Mouse (Mus musculus): ENCODE measurements at regions not wholly inside any gene's neighbourhood (a gene's known extent, or its start where the extent isn't known, plus 50 kb on each side); places are given as distances from the start of the nearest gene placed in this dataset.
A peak's percentile ranks its signal among the peaks of the same experiment; 100 is the strongest.
"Not testable (repeated sequence)": the region's sequence is repeated elsewhere in the genome, so short reads cannot be mapped to it uniquely, and the experiment has no call there.

DNA sequence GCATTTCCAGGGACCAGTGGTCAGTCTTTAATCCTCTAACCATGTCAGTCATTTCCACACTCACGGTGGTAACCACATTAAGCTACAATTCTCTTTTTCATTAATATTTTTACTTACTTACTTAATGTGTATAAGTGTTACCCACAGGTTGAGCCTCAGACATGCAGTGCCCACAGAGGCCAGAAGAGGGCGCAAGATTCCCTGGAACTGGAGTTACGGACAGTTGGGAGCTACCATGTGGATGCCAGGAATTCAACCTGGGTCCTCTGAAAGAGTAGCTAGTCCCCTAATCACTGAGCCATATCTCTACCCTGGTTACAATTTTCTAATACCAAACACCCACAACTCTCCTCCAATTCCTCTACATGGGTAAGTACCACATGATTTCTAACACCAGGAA is 420.5 kb downstream of the Lrig3 start:
- peak; percentile 35; the same call in 1 of the 2 replicates for ATAC-seq (ENCODE audit: poor library complexity, severe bottlenecking)

DNA sequence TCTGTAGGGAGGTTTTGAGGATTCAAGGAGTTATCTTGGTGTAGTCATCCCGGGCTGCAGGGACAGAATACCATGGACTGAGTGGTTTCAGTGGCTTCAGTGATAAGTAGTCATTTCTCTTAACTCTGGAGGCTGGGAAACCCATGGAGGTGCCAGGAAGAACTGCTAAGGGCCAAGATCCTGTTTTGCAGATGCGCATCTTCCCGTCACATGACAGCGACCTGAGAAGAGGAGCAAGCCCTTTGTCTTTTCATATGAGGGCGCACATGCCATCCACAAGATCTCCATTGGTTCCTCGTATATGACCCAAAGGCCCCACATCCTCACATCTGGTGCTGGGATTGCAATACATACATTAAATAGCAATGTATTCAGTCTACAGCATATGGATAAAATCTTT is 419.7 kb downstream of the Lrig3 start:
- no peak for ATAC-seq (ENCODE audit: poor library complexity, severe bottlenecking)

DNA sequence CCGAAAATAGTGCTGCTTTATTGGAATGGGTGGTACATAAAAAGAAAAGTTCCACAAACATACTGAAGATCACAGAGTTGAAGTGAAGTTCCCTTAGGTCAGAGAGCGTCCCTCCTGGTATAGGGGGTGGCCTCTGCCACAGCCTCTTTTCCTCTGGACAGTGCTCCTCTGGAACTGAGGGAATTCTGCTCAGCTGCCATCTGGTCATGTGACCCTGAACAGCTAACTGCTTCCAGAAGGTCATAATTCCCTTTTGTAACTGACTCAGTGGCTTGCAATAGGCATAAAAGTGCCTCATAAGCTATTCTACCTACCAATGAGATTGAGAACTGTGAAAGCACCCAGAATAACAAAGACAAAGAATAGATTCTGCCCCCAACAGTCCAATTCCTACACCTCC is 414.4 kb downstream of the Lrig3 start:
- ATAC-seq (ENCODE audit: poor library complexity, severe bottlenecking) = no peak

DNA sequence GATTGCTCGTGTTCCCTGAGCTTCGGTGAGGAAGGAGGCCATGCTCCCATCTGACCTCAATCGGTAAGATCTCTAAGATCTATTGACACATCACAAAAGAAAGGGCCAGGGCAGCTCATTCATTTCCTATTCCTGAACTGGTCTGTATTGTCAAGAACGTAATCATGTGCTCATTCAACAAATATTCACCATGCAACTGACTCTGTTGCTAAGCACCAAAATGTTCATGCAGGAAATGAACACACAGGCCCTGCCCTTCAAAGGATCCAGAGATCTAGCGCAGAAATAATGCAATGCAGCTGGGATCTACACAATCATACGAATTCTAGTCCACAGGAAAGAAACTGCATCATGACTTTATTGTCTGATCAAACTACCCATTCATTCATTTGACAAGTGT is 413.3 kb downstream of the Lrig3 start:
- no peak for ATAC-seq (ENCODE audit: poor library complexity, severe bottlenecking)

DNA sequence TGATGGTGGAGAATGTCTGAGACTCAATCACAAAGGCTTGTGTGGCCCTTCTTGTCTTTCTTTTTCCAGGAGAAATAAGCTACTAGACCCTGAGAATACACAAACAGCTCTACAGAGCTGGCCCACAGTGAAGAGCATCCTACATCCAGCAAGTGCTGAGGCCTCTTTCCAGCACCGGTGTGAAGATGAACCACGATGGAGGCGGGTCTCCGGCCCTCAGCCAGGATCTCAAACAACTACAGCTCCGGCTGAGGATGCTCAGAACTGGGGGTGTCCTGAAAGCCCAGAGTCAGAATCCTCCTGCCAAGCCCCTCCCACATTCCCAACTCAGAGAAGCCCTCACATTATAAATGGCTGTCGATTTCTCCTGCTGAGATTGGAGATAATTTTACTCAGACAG is 407.9 kb downstream of the Lrig3 start:
- ATAC-seq (ENCODE audit: poor library complexity, severe bottlenecking) = no peak

DNA sequence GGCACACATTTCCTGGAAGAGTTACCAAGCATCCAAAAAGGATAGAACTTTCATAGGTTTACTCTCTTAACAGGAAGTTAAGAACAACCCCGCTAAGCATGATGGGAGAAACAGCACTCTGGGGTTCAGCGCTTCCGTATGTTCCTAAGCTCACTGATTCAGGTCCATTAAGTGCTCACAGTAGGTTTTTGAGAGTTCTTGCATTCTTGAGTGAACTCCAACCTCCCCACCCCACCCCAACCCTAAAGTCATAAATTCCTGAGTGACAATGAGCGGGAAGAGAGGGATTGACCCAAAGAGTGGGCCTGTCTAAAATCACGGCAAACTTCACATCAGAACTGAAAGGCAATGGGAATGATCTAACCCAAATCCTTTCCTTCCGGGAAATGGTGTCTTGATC is 405.9 kb downstream of the Lrig3 start:
- no peak for ATAC-seq (ENCODE audit: poor library complexity, severe bottlenecking)

DNA sequence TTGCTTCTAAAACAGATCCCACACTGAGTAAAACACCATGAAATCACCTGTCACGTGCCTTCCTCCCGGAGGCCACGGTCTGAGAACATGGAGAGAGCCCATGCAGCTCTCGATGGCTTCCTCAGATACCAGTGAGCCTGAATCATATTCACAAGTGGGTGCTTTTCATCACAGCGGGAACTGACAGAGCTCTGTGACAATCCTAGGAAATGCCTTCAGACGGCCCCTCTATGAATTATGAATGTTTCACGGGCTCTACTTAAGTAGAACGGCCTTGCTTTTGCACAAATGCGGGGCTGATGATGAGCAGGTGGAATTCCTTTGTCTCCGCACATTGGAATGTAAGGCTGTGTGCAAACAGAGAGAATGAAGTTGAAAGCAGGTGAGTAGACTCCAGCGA is 383.1 kb downstream of the Lrig3 start:
- no peak for ATAC-seq (ENCODE audit: poor library complexity, severe bottlenecking)

DNA sequence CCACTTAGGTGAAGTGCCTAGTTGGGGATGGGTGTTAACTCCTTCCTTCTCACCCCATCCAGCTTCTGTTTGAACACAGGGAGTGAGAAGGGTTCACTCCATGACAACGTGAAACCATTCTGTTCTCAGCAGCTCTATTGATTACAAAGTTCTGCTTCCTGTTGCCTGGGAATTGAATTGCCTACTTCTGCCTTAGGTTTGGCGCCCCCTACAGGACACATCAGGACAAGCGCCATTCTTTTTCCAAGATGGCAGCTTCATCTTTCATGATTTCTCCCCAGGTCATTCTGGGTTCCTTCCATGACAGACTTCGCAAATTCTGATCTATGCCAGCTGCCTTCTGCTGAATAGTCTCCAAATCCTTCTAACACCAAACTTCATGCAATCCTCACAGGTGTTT is 371.5 kb downstream of the Lrig3 start:
- ATAC-seq (ENCODE audit: poor library complexity, severe bottlenecking) = no peak

DNA sequence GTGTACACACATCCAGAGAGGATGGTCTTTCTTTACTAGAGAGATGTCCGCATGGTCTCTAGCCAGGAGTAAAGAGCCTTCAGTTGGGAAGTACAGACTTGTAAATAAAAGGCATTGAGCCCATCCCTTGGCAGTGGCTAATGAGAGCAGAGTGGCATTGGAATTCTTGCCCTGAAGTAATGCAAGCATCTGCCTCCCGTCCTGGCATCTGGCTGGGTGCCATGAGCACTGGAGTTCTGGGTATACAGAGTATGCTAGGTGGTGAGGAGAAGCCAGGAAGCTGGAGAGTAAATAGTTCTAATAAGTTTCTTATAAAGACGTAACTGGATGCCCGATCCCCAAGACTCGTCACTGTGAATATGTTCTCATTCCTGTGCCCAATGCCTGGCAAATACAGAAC is 367.8 kb downstream of the Lrig3 start:
- no peak for ATAC-seq (ENCODE audit: poor library complexity, severe bottlenecking)

DNA sequence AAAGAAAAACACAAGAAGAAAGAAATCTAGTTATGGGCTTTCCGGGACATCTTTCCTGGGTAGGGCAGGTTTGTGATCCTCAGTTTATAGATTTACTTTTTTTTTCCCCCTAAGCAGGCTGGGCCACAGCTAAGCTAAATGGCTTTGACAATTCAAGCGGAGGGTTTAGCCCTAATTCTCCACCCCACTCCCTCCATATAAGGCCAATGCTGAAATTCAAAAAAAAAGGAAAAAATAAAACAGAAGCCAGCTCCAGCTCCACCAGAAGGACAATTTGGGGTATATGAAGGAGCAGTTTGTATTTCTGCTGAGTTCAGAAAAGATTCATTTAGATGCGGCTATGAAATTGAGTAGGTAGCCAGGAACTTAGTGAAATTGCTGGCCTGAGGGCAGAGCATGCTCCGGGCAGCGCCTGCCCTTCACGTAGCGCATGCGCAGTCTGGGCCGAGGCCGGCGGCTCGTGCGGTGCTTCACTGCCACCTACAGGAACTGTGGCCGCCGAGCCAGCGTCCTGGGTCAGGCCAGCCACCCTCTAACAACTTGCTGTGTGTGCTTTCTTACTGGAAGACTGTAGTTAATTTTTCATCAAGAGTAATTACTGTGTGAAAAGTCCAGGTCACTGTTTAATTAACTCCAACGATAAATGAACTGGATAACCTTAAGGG is 364.5 kb downstream of the Lrig3 start:
- ATAC-seq (ENCODE audit: poor library complexity, severe bottlenecking) = peak; percentile 99

DNA sequence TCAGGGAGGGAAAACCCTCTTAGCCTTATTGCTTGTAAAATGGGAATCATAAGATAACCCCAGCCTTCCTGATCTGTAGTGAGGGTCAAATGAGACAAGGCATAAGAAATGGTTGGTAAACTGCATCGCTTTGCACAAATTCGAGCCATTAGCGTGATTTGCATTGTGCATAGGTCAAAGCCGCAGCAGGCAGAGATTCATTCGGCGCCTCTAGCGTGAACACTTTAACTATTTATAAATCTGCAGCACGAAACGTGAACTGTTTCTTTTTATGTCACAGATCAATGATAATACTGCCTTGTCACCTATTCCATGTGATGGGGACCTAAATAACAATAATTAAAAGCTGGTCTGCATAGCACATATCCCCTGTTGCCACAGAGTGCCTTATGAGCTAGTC is 354.9 kb downstream of the Lrig3 start:
- no peak for ATAC-seq (ENCODE audit: poor library complexity, severe bottlenecking)

DNA sequence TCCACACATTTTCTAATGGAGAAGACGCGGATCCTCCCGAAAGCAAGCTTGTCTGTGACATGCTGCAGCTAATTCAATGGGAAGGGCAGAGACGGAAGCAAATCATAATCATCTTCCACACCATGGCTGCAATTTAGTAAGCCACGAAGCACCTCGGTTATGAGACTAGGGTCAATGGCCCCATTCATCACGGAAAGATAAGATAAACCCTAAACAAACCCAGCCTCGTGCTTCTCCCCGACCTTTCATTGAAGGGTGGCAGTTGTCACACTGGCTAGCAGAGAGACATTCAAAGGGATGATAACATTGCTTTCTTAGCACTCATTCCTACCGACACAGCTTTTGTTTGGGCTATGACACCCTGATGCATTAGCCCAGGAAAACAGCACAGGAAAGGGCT is 353.8 kb downstream of the Lrig3 start:
- ATAC-seq (ENCODE audit: poor library complexity, severe bottlenecking) = no peak

DNA sequence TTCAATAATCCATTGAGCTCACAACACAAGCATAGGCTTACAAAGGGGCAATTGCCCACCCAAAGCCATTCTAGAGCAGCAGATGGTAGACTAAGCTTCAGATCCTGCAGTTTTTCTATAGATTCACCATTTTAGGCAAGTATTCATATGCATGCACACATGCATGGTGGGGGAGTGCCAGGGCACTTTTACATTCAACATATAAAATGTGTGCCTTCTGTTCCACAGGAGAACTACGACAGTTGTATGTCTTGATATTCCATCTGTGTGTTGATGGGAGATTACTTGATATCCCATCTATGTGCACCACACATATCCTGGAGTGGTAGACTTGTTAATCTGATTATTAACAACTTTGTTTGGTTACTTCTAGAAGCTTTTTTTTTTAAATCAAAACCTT is 334.0 kb downstream of the Lrig3 start:
- no peak for ATAC-seq (ENCODE audit: poor library complexity, severe bottlenecking)

DNA sequence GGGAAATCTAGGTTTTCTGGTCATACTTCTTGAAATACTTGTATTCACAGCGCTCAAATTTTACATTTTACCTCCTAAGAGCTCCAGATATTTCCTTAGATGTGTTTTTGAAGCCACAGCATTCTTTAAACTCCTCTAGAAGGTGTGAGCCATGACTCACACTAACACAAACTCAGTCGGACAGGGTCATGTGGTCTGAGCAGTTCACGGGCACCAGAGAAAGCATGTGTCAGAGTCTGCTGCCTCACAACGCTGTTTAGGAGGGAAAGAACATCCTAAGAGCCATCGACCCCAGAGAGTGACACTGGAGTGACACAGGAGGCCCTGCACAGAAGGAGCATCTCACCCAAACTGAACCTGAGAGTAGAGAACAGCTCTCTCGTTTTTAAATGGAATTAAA is 332.2 kb downstream of the Lrig3 start:
- no peak for ATAC-seq (ENCODE audit: poor library complexity, severe bottlenecking)

DNA sequence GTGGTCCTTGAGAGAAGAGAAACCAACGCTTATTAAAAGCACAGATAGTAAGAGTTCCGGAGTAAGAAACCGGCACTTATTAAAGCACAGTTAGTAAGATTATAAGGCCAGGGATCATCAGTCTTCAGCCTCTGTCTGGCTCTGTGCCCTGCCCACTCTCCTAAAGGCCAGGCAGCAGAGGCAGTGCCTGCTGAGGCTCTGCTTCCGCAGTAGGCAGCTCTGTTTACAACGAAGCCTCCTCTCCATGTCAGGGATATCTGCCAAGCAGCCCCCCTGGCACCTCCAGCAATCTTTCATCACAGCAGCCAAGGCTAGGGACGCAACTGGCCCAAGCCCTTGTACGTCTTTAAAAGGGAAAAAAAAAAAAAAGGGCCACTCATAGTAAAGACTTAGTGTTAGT is 329.9 kb downstream of the Lrig3 start:
- no peak for ATAC-seq (ENCODE audit: poor library complexity, severe bottlenecking)

DNA sequence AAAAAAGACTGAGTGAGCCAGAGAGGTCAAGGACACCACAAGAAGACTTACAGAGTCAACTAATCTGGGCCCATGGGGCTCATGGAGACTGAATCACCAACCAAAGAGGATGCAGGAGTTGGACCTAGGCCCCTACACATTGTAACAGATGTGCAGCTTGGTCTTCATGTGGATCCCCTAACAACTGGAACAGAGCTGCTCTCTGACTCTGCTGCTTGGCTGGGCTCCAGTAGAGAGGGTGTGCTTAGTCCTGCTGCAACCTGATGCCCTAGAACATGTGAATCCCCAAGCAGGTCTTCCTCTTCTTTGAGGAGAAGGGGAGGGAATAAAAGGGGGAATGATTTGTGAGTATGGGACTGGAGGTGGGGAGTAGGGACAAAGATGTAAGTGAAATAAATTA is 325.8 kb downstream of the Lrig3 start:
- ATAC-seq (ENCODE audit: poor library complexity, severe bottlenecking) = no peak

DNA sequence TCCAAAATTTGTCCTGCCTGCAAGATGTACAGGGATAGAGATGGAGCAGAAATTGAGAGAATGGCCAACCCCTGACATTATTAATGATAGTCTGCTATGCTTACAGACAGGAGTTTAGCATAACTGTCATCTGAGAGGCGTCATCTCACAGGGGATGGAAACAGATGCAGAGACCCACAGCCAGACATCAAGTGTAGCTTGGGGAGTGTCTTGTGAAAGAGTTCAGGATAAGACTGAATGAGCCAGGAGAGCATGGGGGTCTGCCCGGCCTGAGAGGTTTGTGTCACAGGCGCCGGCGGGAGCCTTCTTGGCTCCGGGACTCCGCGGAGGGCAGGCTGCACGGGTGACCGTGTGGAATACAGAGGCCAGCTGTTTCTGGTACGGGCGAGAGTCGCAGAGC is 319.1 kb downstream of the Lrig3 start:
- ATAC-seq (ENCODE audit: poor library complexity, severe bottlenecking) = not testable (repeated sequence)

DNA sequence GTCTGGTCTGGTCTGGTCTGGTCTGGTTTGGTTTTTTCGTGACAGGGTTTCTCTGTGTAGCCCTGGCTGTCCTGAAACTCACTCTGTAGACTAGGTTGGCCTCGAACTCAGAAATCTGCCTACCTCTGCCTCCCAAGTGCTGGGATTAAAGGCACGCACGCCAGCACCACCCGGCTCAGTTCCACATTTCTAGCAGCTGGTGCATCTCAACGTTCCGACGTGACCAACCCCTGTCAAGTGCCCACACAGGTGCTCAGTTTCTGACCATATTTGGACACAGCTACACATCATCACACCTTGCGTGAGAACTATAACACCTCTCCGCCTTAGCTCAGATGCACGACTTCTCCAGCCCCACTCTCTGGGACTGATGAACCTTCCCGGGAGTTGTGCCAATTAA is 304.4 kb downstream of the Lrig3 start:
- ATAC-seq (ENCODE audit: poor library complexity, severe bottlenecking) = no peak

DNA sequence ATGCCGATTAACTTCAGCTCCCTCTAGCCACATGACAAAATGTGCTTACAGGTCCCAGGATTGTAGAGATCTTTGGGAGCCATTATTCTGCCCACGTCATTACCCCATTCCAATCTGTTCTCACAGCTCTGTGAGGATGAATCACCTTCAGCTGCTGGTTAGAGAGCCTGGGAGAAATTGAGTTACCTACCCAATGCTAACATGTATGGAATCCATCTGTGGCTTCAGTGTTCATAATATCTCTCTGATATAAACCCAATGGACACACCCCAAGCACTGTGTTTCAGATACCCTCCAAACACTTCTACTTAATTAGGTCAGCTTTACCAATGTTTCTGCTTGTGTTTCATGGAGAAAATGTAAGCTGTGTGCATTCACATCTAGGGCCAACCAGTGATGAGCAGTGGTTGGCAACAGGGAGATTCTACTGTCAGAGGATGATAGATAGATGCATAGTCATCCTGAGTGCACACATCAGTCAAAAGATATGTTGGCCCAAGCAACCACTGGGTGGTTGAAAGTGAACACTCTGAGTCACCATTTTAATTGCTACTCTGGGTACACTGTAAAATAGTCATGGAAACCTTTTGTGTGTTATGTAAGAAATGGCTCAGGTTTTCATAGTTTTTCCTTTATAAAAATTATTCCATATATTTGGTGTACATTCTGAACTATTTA is 301.5 kb downstream of the Lrig3 start:
- no peak for ATAC-seq (ENCODE audit: poor library complexity, severe bottlenecking)

DNA sequence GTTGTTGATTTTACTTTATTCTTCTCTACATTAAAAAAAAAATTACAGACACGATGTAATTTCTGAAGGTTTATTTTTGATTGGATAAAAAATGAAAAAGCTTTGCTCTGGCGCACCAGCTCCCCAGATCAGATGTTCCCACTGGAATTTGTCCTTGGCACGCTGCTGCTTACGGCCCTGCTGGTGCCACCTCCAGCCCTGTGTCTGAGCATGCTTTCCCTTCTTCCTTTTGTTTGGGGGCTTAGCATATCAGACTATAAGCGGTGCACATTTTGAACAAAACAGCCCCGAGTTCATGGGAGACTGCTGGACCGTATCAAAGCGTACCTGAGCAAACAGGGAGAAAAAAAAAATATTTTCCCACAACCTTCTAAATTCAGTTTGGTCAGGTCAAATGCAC is 291.2 kb downstream of the Lrig3 start:
- ATAC-seq (ENCODE audit: poor library complexity, severe bottlenecking) = no peak

DNA sequence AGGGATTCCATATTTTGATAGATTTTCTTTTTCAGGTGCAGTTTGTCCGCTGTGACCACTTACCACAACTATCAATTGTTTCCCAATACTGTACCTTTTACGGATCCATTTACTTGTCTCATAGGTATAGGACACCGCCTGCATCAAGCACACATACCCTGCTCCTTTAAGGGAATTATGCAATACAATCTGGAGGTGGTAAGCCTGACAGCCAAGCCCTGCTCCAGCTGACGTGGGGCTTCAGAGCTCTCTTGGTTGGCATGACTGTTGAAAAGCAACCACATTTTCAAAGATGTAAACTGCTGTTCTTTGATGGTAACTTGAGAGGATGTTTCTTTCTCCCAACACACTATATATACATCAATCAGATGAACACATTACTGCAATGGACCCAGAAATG is 288.2 kb downstream of the Lrig3 start:
- no peak for ATAC-seq (ENCODE audit: poor library complexity, severe bottlenecking)

DNA sequence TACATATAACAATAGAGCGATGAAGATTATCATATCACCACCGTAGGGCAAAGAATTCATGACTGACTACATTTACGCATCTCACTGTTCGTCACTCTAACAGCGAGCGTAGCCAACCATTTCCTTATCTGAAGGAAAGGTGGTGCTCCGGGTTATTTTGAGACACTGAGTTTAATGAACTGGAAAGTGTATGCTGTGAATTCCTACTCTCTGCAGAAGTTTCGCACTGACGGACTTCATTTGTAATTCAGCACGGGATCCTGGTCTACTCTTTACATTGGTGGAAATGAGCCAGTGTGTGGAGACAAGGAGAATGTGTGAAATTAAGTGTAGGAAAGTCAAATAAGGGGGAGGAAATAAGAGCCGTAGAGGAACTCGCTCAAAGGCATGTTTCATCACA is 283.2 kb downstream of the Lrig3 start:
- ATAC-seq (ENCODE audit: poor library complexity, severe bottlenecking) = no peak

DNA sequence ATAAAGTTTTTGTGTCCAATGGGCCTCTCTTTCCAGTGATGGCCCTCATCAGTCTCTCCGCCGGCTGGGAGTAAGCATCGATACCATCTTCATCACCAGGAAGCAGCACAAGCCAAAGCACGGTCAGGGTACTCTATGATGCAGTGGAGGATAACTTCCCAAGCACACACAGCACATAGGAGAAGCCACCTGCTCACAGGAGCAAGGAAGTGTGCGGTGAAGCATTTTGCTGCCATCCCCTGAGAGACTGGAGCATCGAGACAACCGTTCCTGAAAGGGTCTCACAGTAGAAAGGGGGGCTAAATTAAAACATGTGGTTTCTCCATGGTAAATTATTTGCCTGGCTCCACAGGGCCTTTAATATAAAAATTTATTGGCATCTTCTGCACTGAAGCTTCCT is 277.1 kb downstream of the Lrig3 start:
- no peak for ATAC-seq (ENCODE audit: poor library complexity, severe bottlenecking)

All from megakaryocyte, adult 5-6 weeks (primary cell).